Mouse (Mus musculus) cerebral cortex, adult 2 months (tissue): ENCODE measurements around the gene Gm44805.

Experiments used
- WGBS: fragments of 180-500 bp; shearing (Covaris S2); methylation state at CpG from one replicate; pipeline ENCODE4 v1.1.7; 2018; 5-methylcytosine and 5-hydroxymethylcytosine counted together

Gm44805 gene

DNA sequence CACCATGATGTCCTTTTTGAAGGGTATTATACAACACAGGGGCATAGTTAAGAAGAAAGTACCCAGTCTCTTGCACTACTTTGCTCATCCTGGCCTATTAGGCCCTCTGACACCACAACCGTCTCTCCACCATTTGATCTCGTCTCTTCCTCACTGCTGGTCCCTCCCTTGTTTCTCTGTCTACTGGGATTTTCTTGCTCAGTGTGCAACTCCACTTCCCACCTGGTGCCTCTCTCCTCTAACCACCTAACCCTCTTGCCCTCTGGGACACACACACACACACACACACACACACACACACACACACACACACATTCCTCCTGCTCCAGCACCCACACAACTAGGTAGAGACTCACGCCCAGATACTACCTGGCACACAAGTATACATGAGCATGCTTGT lies 2.3 kb downstream of the Gm44805 start:
- 95% methylated on average over 3 of the region's 3 CpGs for WGBS

DNA sequence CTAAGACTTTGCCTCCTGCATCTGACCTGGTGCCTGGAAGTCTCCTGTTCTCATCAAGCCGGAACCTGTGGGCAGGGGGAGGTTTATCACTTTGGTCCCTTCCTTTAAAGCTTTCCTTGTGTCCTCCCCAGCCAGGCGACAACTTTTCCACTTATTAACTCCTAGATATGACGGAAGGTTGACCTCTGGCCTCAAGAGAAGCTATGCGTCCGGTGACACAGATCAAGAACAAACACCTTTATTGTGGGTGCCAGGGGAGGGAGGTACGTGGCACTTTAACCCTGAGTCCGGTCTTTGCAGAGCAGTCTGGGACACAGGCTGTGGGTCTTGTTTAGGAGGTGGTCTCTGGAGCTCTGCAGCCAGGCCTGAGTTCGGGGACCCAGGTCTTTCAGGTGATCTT lies 3.4 kb downstream of the Gm44805 start, which contains the start of gene Apoc2:
Gene Apoc2, minus strand, starts transcription at position 70 of the 400 bp plus-strand sequence.
- WGBS: 92% methylated on average over 8 of the region's 8 CpGs

DNA sequence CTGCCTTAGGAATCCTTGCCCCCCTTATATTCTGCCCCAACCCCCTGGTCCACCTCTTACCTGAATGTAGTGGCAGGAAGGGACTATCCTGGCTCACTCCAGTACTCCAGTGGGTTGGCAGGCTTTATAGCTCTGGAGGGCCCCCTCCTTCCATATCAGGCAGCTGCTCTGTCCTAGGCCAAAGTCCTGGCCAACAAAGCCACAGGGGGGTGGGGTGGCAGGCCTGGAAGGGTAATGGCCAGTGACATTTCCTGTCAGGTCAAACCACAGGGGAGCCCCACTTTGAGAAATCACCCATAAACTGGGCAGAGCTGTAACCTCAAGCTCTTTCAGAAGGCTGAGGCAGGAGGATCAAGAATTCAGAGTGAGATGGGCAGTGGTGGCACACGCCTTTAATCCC lies 4.6 kb downstream of the Gm44805 start:
- 93% methylated on average over 1 of the region's 1 CpGs for WGBS

DNA sequence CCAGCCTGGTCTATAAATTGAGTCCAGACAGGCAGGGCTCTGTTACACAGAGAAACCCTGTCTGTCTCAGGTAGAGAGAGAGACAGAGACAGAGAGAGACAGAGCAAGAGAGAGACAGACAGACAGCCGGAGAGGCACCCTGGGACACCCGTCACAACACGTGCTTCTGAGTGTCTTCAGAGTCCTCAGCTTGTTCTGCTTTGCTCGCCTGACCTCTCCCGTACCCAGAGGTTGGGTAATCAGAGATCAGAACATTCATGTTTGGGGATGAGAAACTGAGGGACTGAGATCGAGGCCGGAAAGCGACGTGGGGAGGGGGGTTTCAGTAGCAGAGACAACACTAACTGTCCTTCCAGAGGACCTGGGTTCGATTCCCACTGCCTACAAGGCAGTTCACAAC lies 5.4 kb downstream of the Gm44805 start:
- WGBS: 84% methylated on average over 10 of the region's 10 CpGs

DNA sequence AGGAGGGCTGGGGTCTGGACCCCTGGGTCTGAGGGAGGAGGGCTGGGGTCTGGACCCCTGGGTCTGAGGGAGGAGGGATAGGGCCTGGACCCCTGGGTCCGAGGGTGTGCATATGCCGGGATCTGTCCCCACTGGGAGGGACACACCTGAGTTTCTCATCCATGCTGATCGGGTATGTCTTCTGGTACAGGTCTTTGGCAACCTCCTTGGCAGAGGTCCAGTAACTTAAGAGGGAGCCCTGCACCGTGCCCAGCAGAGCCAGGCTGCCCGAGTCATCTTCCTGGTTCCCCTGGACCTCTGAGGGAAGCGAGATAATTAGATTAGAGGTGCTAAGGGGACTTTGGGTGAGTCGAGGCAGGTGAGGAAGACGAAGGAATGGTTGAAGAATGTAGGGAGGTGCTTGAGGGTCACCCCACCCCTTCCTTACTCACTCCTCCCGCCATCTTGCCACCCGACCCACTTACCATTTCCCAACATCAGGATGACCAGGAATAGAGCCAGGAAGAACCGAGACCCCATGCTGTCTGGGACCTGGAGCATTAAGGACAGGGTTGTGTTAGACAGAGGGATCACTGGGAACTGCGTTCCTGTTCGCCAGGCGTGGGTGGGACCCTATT lies 8.0 kb downstream of the Gm44805 start:
- WGBS: 65% methylated on average over 14 of the region's 14 CpGs

DNA sequence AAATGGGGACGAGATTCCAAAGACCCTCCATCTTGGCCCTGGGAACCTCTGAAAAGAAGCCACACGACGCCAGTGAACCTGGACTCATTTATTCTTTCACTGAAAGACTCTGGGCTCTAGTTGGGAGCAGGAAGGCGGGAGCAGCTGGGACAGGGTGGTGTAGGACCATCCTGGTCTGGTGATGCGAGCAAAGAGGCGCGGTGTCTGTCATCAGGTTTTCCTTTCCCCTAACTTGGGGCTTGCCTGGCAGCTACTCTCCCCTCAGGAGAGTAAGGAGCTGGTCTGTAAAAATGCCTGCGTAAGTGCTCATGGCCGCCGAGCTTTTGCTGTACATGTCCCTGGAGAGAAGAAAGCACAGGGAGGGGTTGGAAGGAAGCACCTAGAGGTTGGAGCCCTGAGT lies 9.7 kb downstream of the Gm44805 start:
- WGBS: 76% methylated on average over 10 of the region's 10 CpGs

DNA sequence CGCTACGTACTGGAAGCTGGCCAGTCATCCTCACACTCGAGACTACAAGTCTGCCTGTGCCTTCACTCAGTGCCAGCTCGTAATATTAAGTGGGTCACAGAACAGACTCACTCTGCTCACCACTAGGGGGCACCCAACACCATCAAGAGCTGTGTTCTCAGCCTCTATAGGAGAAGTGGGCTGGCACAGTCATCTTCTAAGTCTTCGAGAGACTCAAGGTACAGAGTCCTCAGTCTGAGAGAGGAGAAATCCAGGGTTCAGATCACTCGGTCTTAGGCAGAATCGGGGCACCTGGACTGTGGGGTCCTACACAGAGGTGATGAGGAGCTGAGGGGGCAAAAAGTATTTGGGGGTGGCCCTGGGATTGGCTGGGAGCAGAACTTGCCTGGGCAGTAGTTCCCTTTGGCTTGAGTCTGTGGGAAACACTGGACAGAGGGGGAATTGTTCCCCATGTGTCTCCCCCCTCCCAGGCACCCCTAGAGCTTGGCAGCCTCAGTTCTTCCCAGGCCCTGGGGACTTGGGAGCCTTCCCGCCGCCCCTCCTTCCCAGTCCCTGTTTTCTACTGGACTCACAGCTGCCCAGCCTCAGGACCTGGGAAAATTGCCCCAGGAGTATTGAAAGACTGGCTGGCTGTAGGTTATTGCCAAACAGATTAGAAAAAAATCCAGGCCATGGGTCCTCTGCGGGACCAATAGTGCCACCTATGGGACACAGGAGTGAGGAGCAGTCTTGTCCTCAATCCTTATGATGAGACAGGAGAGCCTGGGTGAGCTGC lies 12.1 kb downstream of the Gm44805 start:
- WGBS: 3% methylated on average over 10 of the region's 10 CpGs

DNA sequence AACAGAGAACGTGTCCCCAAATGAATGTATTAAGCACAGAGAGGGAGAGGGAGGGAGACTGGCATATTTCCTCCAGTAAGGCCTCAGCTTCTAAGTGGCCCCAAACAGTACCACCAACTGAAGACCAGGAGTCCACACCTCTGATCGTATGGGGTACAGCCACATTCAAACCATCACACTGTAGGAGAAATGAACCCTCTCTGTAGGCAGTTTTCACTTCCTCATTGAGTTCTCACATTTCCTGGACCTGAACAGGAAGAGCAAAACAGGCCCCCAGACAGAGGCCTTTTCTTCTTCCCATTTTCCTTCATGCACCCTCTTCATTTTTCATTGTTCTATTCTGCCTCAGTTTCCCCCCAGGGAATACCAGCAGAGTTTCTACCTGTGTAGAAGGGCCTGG lies 13.8 kb downstream of the Gm44805 start:
- 65% methylated on average over 2 of the region's 2 CpGs for WGBS

DNA sequence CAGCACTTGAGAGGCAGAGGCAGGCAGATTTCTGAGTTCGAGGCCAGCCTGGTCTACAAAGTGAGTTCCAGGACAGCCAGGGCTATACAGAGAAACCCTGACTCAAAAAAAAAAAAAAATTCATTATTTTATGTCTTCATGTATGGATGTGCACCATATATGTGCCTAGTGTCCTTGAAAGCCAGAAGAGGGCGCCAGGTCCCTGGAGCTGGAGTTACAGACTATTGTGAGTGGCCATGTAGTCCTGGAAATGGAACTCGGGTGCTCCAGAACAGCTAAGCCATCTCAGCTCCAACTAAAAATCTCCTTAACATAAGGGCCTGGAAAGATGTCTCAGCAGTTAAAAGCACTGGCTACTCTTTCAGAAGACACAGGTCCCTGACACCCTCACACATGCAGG lies 14.5 kb downstream of the Gm44805 start:
- 52% methylated on average over 3 of the region's 3 CpGs for WGBS

DNA sequence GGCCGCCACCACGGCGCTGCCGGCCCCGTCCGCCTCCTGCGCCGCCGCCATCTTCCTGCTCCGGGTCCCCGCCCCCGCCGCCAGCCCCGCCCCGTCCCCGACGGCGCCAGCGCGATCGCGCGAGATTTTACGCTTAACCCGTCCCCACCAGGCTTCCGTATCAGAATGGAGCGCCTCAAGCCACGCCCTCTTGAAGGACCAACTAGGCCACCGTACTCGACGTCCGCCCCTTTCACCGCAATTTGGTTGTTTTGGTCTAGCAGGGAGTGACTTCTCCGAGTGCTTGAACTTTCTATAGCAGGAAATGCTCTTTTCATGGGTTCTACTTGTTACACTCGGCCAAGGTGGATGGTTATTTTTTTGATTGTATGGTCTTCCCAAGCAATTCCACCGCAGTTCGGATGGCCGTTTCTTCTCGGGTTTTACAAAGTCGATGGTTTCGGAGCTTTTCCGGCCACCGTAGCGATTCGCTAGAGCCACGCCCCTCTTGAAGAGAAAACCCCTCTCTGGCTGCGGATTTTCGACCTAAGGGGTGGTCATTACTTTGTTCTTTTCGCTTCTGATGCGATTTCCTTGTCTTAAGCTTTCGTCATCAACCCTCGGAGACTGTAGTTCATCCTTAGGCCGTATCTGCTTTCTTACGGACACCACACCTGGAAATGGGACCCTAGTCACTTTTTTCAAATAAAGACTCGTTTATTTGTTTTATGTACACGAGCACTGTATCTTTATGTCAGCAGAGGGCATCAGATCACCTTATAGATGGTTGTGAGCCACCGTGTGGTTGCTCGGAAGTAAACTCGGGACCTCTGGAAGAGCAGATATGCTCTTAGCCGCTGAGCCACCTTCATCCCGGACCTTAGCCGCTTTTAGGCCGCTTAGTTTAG lies 16.0 kb downstream of the Gm44805 start, which contains the start of gene Clptm1:
Gene Clptm1, minus strand, starts transcription at position 79 of the 887 bp plus-strand sequence.
- WGBS: under 1% methylated on average over 63 of the region's 63 CpGs

DNA sequence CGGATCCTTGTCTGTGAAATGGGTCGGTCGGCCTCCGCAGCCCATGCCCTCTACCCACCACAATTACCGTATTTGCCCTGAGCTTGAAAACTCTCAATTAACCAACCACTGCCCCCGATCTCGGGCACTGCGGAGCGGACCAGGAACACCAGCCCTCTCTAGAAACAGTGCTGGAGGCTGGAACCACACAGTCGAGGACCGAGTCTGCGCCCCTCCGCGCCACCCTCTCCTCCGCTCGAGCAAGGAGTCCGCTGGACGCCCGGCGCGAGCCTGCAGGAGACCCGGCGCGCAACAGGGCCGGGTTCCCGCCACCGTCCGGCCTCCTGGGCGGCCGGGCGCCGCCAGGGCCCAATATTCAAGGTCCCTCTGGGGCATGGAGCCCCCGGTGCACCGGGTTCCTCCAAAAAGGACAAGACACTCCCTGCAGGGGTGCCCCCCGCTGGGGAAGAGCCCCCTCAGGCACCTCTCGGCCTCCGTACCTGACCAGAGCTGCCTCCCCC lies 16.7 kb downstream of the Gm44805 start:
- under 1% methylated on average over 37 of the region's 37 CpGs for WGBS

DNA sequence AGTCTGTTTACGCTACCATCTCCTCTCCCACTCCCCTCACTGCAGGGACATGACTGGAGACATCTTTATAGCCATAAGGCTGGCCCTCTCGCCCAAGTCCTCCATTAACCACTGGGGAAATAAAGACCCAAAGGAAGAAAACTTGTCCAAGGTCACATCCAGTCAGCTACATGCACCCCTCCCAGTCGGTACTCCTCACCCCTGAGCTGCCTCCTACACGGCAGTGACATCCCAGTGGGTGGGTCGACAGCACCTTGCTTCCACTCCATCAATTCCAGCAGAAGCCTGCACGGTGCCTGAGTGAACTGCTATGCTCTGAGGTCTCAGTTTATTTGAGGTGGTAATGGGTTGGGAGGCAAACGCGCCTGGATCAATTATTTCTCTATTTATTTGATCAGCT lies 17.3 kb downstream of the Gm44805 start:
- WGBS: 7% methylated on average over 8 of the region's 8 CpGs

DNA sequence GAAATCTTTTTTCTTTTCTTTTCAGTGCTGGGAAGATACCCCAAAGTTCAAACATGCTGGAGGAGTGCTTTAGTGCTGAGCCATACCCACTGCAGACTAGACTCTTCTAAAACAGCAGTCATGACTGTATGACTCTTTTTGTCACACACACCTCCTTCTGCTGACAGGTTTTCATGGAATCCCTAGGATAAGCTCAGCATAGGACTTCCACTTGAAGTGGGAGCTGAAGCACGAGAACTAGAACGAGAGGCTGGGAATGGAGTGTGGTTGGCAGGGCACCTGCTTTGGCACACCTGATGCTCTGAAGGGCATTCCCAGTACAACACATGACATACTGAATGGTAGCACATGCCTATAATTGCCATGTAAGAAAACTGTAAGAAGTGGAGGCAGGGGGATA lies 28.6 kb downstream of the Gm44805 start:
- WGBS: 76% methylated on average over 2 of the region's 2 CpGs

DNA sequence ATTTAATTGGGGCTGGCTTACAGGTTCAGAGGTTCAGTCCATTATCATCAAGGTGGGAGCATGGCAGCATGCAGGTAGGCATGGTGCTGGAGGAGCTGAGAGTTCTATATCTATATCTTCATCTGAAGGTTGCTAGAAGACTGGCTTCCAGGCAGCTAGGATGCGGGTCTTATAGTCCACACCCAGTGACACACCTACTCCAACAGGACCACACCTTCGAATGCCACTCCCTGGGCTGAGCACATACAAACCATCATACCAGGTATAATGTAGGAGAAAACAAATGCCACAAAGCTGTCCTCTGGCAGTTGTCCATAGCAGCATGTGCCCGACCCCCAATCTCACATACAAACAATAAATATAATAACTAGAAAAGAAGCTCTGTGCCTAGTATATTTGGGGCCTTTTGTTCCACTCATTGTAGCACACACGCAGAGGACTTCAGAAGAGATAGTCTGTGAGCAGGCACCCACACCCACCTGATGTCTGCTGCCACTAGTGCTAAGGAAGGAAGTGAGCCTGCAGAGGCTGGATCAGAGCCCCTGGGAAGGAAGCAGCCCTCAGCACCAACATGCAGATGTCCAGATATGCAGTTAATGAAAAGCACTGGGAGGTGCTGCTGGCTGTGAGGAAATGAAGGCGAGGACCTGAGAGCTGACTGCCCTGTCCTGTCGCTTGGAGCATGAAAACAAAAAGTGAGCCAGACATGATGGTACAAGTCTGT lies 30.0 kb downstream of the Gm44805 start:
- 68% methylated on average over 6 of the region's 6 CpGs for WGBS

DNA sequence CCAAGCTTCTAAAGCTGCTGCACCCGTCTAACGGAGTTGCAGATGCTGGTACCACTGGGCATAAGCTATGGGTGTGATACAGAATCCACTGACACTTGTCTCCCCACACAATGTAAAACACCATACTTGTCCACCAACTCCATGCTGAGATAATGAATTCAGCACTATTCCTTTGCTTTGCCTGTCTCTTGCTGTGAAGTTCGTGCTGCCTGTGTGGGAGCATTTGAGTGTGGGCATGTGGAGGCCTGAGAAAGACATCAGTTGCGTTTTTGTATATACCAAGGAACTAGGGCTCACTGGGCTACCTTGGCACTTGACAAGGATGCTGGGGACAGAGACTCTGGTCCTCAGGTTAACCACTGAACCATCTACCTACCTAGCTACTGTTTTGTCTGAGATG lies 40.0 kb downstream of the Gm44805 start:
- WGBS: 49% methylated on average over 4 of the region's 4 CpGs

DNA sequence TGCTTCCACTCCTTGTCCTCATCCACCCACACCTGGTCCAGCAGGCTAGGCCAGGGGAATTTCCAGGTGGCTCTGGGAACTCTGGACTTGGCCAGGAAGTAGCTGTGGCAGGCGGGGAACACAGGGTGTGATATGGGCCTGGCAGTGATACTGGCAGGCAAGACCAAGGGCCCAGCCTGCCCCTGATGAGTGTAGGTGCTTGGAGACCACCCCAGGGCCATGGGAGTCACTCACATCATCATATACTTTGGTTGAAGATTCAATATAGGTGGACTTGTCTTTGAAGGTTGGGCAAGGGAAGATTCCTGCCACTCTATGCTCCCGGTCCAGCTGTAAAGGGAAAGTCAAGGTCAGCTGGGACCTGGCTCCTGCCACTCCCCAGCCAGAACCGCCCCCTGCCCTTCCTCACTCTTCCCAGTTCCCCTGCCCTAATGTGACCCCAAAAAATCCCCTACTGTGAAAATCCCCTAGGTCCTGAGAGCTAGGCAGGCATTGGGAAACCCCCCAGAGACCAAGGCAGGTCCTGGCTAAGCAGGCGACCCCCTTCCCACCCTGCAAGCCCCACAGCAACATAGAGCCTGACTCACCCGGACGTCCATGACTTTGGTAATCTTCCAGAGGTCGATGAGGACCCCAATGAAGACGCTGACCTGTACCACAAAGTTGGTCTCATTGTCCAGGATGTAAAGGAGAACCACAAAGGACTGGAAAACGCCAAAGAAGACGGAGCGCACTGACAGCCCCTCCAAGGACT lies 46.0 kb downstream of the Gm44805 start:
- WGBS: 87% methylated on average over 11 of the region's 11 CpGs

DNA sequence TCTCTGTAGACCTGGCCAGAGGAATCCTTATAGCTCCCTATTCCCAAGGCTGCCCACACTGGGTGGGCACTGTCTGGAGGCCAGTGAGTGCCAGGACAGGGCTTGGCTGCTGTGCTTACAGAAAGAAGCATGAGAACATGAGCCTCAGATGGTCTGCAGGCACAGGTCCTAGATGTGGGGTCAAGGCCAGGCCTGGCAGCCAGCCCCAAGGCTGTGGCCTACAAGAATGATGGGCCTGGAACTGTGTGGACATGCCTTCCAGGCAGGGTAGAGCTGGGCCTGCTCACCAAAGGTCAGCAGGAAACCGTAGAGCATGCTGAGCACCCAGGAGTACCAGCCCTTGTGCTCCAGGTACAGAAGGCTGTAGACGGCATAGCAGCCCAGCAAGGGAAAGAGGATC lies 46.6 kb downstream of the Gm44805 start:
- WGBS: 94% methylated on average over 2 of the region's 2 CpGs

DNA sequence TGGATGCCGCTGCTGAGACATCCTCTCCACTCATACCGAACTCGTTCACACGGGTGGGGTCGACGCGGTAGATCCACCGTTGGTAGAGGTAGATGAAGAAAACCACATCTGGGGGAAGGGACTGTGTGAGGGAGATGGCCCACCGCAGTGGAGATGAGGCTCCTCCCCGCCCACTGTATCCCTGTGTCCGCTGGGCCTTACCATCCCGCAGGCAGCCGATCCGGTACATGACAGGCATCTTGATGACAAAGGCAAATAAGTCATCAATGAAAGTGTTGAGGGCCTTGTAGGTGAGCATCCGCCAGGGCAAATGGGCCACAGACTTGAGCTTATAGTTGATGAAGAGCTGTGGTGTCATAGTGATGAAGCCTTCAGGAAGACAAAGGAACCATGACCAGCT lies 47.4 kb downstream of the Gm44805 start:
- WGBS: 96% methylated on average over 15 of the region's 15 CpGs

DNA sequence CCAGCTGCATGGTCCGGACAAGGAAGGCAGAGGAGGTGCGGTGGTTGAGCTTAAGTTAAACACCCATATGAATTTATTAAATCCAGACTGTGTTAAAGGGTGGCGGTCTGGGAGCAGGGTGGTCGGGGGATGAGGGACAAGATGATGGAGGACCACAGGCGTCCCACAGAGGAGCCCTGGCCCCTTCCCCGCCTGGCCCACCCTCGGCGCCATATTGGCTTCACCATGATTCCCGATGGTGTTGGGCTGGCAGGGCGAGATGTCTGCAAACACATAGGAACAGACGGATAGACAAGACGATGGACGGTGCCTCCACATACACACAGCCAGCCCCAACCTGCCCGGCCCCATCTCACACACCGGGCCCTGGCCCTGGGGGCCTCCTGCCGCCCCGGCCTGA lies 48.0 kb downstream of the Gm44805 start:
- WGBS: 92% methylated on average over 17 of the region's 17 CpGs

DNA sequence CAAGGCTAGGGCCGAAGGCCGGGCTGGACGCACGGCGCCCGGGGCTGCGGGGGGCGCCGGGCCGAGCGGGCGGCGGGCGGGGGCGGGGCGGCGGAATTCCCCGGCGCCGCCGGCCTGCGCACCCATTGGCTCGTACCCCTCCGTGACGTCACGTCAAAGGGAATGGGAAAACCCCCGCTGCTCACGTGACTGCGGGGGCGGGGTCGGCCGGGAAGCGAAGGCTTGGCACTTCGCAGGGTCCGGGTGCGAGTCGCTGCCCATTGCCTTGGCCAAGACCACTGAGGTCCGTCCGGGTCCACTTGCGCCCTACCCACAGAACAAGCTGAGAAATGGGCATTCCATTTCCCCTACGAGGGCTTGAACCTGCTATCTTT lies 51.9 kb downstream of the Gm44805 start, which contains the start of gene Relb:
Gene Relb, minus strand, starts transcription at position 78 of the 374 bp plus-strand sequence.
- WGBS: under 1% methylated on average over 36 of the region's 41 CpGs
